Mouse (Mus musculus) stomach, embryonic 15.5 days (tissue): ENCODE measurements around the gene Ppm1a. TPM values are rescaled to one million over a fixed set of nuclear protein-coding genes. Genes with fewer than 3 reads are reported as not detected.

Experiments
- polyA plus RNA-seq: library from polyadenylated mRNA; unstranded; fragments of >200 nt; fragmentation: Nextera tagmentation; extraction: Ambion mirVana; gene quantifications from 2 replicates; pipeline ENCODE4 v1.2.1, GENCODE M21; 2015

Ppm1a gene
- polyA plus RNA-seq, 1 experiment from 2014 or later = 51.9 TPM

Other genes starting within 250 kb of the Ppm1a start
- 8.9 and 9.3 TPM in 2 replicates for gene Pcnx4, start 221.1 kb upstream of the Ppm1a start, polyA plus RNA-seq
- gene Gm4756, start 107.8 kb upstream of the Ppm1a start, polyA plus RNA-seq = not detected in 2 replicates
- gene Dhrs7, start 92.5 kb upstream of the Ppm1a start, polyA plus RNA-seq = 56.5 and 63.7 TPM in 2 replicates
- not detected in 2 replicates for gene Six6, start 182.4 kb downstream of the Ppm1a start, polyA plus RNA-seq
- 1.6 and 2.6 TPM in 2 replicates for gene 4930447C04Rik, start 183.3 kb downstream of the Ppm1a start, polyA plus RNA-seq